Mouse (Mus musculus) heart, postnatal 0 days (tissue): ENCODE measurements at regions not wholly inside any gene's neighbourhood (a gene's known extent, or its start where the extent isn't known, plus 50 kb on each side); places are given as distances from the start of the nearest gene placed in this dataset.

Source experiments
- ATAC-seq: fragments of 200-750 bp; cut with Nextera tagmentation; 2 replicates; pipeline ENCODE4 v1.8.0; 2017; ENCODE audit warnings: low read depth, moderate number of reproducible peaks, moderate library complexity; ENCODE audit not compliant: insufficient read depth
- DNase-seq: peaks from one replicate; pipeline ENCODE4 v3.0.0-alpha.2; 2016; ENCODE audit warnings: low spot score
- H3K27ac ChIP-seq: fragments of 300-500 bp; sonication (generic); 2 replicates; pipeline ENCODE4 v1.5.1; 2014; ENCODE audit warnings: low read depth, mild to moderate bottlenecking
- H3K27me3 ChIP-seq: fragments of 300-500 bp; sonication (generic); 2 replicates; pipeline ENCODE4 v1.6.1; 2014; ENCODE audit warnings: low read length, mixed read lengths; ENCODE audit not compliant: control insufficient read depth, insufficient read depth
- H3K36me3 ChIP-seq: fragments of 300-500 bp; sonication (generic); replicated peaks from 2 replicates; pipeline ENCODE4 v1.6.1; 2014; ENCODE audit warnings: low read length, mixed read lengths; ENCODE audit not compliant: control insufficient read depth, insufficient read depth
- H3K4me1 ChIP-seq: fragments of 300-500 bp; sonication (generic); 2 replicates; pipeline ENCODE4 v1.6.1; 2014; ENCODE audit warnings: antibody characterized with exemption; ENCODE audit not compliant: control insufficient read depth, insufficient read depth
- H3K4me2 ChIP-seq: fragments of 300-500 bp; sonication (generic); 2 replicates; pipeline ENCODE4 v1.6.1; 2014; ENCODE audit warnings: low read depth, mild to moderate bottlenecking, low read length, moderate library complexity
- H3K4me3 ChIP-seq: fragments of 300-500 bp; sonication (generic); 2 replicates; pipeline ENCODE4 v1.5.1; 2014; ENCODE audit warnings: low read depth, low read length
- H3K9ac ChIP-seq: fragments of 300-500 bp; sonication (generic); replicated peaks from 2 replicates; pipeline ENCODE4 v1.6.1; 2014; ENCODE audit warnings: low read depth, low read length, mixed read lengths
- H3K9me3 ChIP-seq: fragments of 300-500 bp; sonication (generic); replicated peaks from 2 replicates; pipeline ENCODE4 v1.6.1; 2016; ENCODE audit warnings: low read length; ENCODE audit not compliant: control insufficient read depth
- CTCF ChIP-seq: IDR thresholded peaks from 2 replicates; pipeline ENCODE4 v1.5.1; 2016; ENCODE audit warnings: antibody characterized with exemption, control low read depth, low read depth
- EP300 ChIP-seq: IDR thresholded peaks from 2 replicates; pipeline ENCODE4 v1.6.1; 2016; ENCODE audit warnings: antibody characterized with exemption, low read depth
- WGBS: fragments of 180-500 bp; shearing (Covaris S2); extraction: QIAGEN DNeasy Blood & Tissue Kit; methylation state at CpG from one replicate; pipeline ENCODE4 v1.1.7; 2014; 5-methylcytosine and 5-hydroxymethylcytosine counted together

- Histone ChIP-seq H3K27me3 (no peaks in the 10 kb centered on the region), H3K27ac (no peak overlapping the region), H3K9ac (no peak overlapping the region), H3K4me3 (no peak overlapping the region), H3K36me3 (no peaks in the 10 kb centered on the region), H3K9me3 (no peaks in the 10 kb centered on the region), H3K4me1 (no peaks in the 10 kb centered on the region), H3K4me2 (no peak overlapping the region)
- no peak for ATAC-seq
- no peak for DNase-seq
- WGBS, result 98% methylated on average over 3 of the region's 3 CpGs
- TF ChIP-seq CTCF, result no peak
- no peak for TF ChIP-seq EP300
Observed at GRCm38 (mm10) chr3:149292459-149292858, 302.1 kb upstream of the Adgrl2 start.

GRCm38 (mm10) chr3:149291473-149291872 is 301.1 kb upstream of the Adgrl2 start:
- no peak overlapping the region for H3K9ac ChIP-seq
- no peak overlapping the region for H3K27ac ChIP-seq
- no peaks in the 10 kb centered on the region for H3K36me3 ChIP-seq
- H3K4me3 ChIP-seq, result no peak overlapping the region
- H3K27me3 ChIP-seq, result no peaks in the 10 kb centered on the region
- TF ChIP-seq EP300, result no peak
- TF ChIP-seq CTCF, result no peak
- H3K9me3 ChIP-seq, result no peaks in the 10 kb centered on the region
- no peaks in the 10 kb centered on the region for H3K4me1 ChIP-seq
- WGBS, result 71% methylated on average over 7 of the region's 7 CpGs
- no peak for ATAC-seq
- H3K4me2 ChIP-seq, result no peak overlapping the region
- no peak for DNase-seq

- no peak overlapping the region for H3K4me3 ChIP-seq
- 58% methylated on average over 8 of the region's 8 CpGs for WGBS
- TF ChIP-seq EP300 (no peak), CTCF (no peak)
- no peak overlapping the region for H3K27ac ChIP-seq
- no peaks in the 10 kb centered on the region for H3K36me3 ChIP-seq
- H3K27me3 ChIP-seq, result no peaks in the 10 kb centered on the region
- no peak for ATAC-seq
- H3K4me2 ChIP-seq, result no peak overlapping the region
- H3K4me1 ChIP-seq, result no peaks in the 10 kb centered on the region
- H3K9ac ChIP-seq, result no peak overlapping the region
- DNase-seq, result no peak
- no peaks in the 10 kb centered on the region for H3K9me3 ChIP-seq
Observed at GRCm38 (mm10) chr3:149290228-149290627, 299.9 kb upstream of the Adgrl2 start.

GRCm38 (mm10) chr3:149287080-149287479 is 296.7 kb upstream of the Adgrl2 start:
- ATAC-seq, result no peak

GRCm38 (mm10) chr3:149284976-149285375 is 294.6 kb upstream of the Adgrl2 start:
- H3K36me3 ChIP-seq, result no peaks in the 10 kb centered on the region
- WGBS, result 91% methylated on average over 4 of the region's 4 CpGs

More at GRCm38 (mm10) chr3:149287080-149287479, 296.7 kb upstream of the Adgrl2 start:
- H3K9ac ChIP-seq, result no peak overlapping the region
- no peak overlapping the region for H3K4me3 ChIP-seq
- TF ChIP-seq CTCF, result no peak
- TF ChIP-seq EP300, result no peak
- H3K4me2 ChIP-seq, result no peak overlapping the region
- no peak for DNase-seq
- H3K4me1 ChIP-seq, result no peaks in the 10 kb centered on the region
- H3K36me3 ChIP-seq, result no peaks in the 10 kb centered on the region
- no peak overlapping the region for H3K27ac ChIP-seq
- WGBS, result 90% methylated on average over 4 of the region's 4 CpGs
- no peaks in the 10 kb centered on the region for H3K27me3 ChIP-seq
- H3K9me3 ChIP-seq, result no peaks in the 10 kb centered on the region

More at GRCm38 (mm10) chr3:149284976-149285375, 294.6 kb upstream of the Adgrl2 start:
- Histone ChIP-seq H3K4me3 (no peak overlapping the region), H3K9me3 (no peaks in the 10 kb centered on the region), H3K27me3 (no peaks in the 10 kb centered on the region), H3K4me1 (no peaks in the 10 kb centered on the region), H3K4me2 (no peak overlapping the region), H3K9ac (no peak overlapping the region), H3K27ac (no peak overlapping the region)
- ATAC-seq, result no peak
- no peak for DNase-seq
- no peak for TF ChIP-seq EP300
- no peak for TF ChIP-seq CTCF
